Mouse (Mus musculus): ENCODE data around the gene 1190005I06Rik. TPM values are rescaled to one million over a fixed set of nuclear protein-coding genes. Genes with fewer than 3 reads are reported as not detected.

The 1190005I06Rik gene
- polyA plus RNA-seq, 1 experiment from 2014 or later = 11.8 TPM

- Histone ChIP-seq H3K36me3 (no peaks in the 10 kb centered on the region), H3K27ac (no peak overlapping the region), H3K27me3 (peaks cover 25% of the 10 kb centered on the region), H3K9ac (no peak overlapping the region), H3K4me3 (no peak overlapping the region), H3K4me2 (replicated peaks) (no peak overlapping the region), H3K4me1 (peaks cover 10% of the 10 kb centered on the region; the same call in 1 of the 2 replicates), H3K9me3 (peaks cover 6% of the 10 kb centered on the region; the same call in 1 of the 2 replicates)
- WGBS = 76% methylated on average over 21 of the region's 21 CpGs
- ATAC-seq (ENCODE audit: insufficient number of reproducible peaks, insufficient read depth, low FRiP score, low TSS enrichment) = no peak
Measured at GRCm38 (mm10) chr8:120631441-120632375, 15.7 kb downstream of the 1190005I06Rik start.

GRCm38 (mm10) chr8:120630848-120631247 is 16.6 kb downstream of the 1190005I06Rik start:
- Histone ChIP-seq H3K36me3 (no peaks in the 10 kb centered on the region), H3K4me1 (peaks cover 10% of the 10 kb centered on the region; the same call in 1 of the 2 replicates), H3K9ac (no peak overlapping the region), H3K27me3 (peaks cover 25% of the 10 kb centered on the region), H3K4me3 (no peak overlapping the region), H3K27ac (no peak overlapping the region), H3K9me3 (peaks cover 6% of the 10 kb centered on the region; the same call in 1 of the 2 replicates), H3K4me2 (replicated peaks) (no peak overlapping the region)
- ATAC-seq (ENCODE audit: insufficient number of reproducible peaks, insufficient read depth, low FRiP score, low TSS enrichment) = no peak
- WGBS = 50% methylated on average over 6 of the region's 6 CpGs

GRCm38 (mm10) chr8:120630031-120630430 is 17.4 kb downstream of the 1190005I06Rik start:
- Histone ChIP-seq H3K27me3 (peaks cover 24% of the 10 kb centered on the region), H3K4me2 (replicated peaks) (no peak overlapping the region), H3K9ac (no peak overlapping the region), H3K9me3 (peaks cover 10% of the 10 kb centered on the region; the same call in 1 of the 2 replicates), H3K4me1 (peaks cover 10% of the 10 kb centered on the region; the same call in 1 of the 2 replicates), H3K4me3 (no peak overlapping the region), H3K36me3 (no peaks in the 10 kb centered on the region), H3K27ac (no peak overlapping the region)
- 25% methylated on average over 5 of the region's 5 CpGs for WGBS
- no peak for ATAC-seq (ENCODE audit: insufficient number of reproducible peaks, insufficient read depth, low FRiP score, low TSS enrichment)

- 86% methylated on average over 5 of the region's 5 CpGs for WGBS
- Histone ChIP-seq H3K4me2 (replicated peaks) (no peak overlapping the region), H3K4me1 (0 out of 2 replicates have a peak, but pooled peaks cover 3% of the 10 kb centered on the region), H3K27me3 (no peaks in the 10 kb centered on the region), H3K36me3 (no peaks in the 10 kb centered on the region), H3K9me3 (peaks cover 4% of the 10 kb centered on the region; the same call in 1 of the 2 replicates), H3K9ac (no peak overlapping the region), H3K27ac (no peak overlapping the region), H3K4me3 (no peak overlapping the region)
- no peak for ATAC-seq (ENCODE audit: insufficient number of reproducible peaks, insufficient read depth, low FRiP score, low TSS enrichment)
Measured at GRCm38 (mm10) chr8:120627298-120627697, 20.1 kb downstream of the 1190005I06Rik start.

- Histone ChIP-seq H3K9ac (no peak overlapping the region), H3K36me3 (no peaks in the 10 kb centered on the region), H3K9me3 (peaks cover 4% of the 10 kb centered on the region; the same call in 1 of the 2 replicates), H3K4me3 (no peak overlapping the region), H3K27ac (no peak overlapping the region), H3K4me2 (replicated peaks) (no peak overlapping the region), H3K27me3 (no peaks in the 10 kb centered on the region), H3K4me1 (0 out of 2 replicates have a peak, but pooled peaks cover 3% of the 10 kb centered on the region)
- 59% methylated on average over 11 of the region's 11 CpGs for WGBS
- no peak for ATAC-seq (ENCODE audit: insufficient number of reproducible peaks, insufficient read depth, low FRiP score, low TSS enrichment)
Measured at GRCm38 (mm10) chr8:120626461-120626860, 21.0 kb downstream of the 1190005I06Rik start.

GRCm38 (mm10) chr8:120623608-120624007 is 23.8 kb downstream of the 1190005I06Rik start:
- ATAC-seq (ENCODE audit: insufficient number of reproducible peaks, insufficient read depth, low FRiP score, low TSS enrichment) = no peak

GRCm38 (mm10) chr8:120622161-120622560 is 25.3 kb downstream of the 1190005I06Rik start:
- no peaks in the 10 kb centered on the region for H3K36me3 ChIP-seq
- WGBS = 74% methylated on average over 14 of the region's 14 CpGs
- no peaks in the 10 kb centered on the region for H3K27me3 ChIP-seq
- no peak overlapping the region for H3K27ac ChIP-seq
- H3K9ac ChIP-seq = no peak overlapping the region
- no peak for ATAC-seq (ENCODE audit: insufficient number of reproducible peaks, insufficient read depth, low FRiP score, low TSS enrichment)
- peaks cover 12% of the 10 kb centered on the region for H3K4me1 ChIP-seq
- peaks cover 4% of the 10 kb centered on the region; the same call in 1 of the 2 replicates for H3K9me3 ChIP-seq
- no peak overlapping the region for H3K4me3 ChIP-seq
- no peak overlapping the region for H3K4me2 ChIP-seq (replicated peaks)

More at GRCm38 (mm10) chr8:120623608-120624007, 23.8 kb downstream of the 1190005I06Rik start:
- no peak overlapping the region for H3K27ac ChIP-seq
- no peak overlapping the region for H3K4me3 ChIP-seq
- H3K4me1 ChIP-seq = 0 out of 2 replicates have a peak, but pooled peaks cover 8% of the 10 kb centered on the region
- no peak overlapping the region for H3K9ac ChIP-seq
- peaks cover 4% of the 10 kb centered on the region; the same call in 1 of the 2 replicates for H3K9me3 ChIP-seq
- no peaks in the 10 kb centered on the region for H3K27me3 ChIP-seq
- H3K36me3 ChIP-seq = no peaks in the 10 kb centered on the region
- no peak overlapping the region for H3K4me2 ChIP-seq (replicated peaks)
- 28% methylated on average over 2 of the region's 2 CpGs for WGBS

- WGBS = 46% methylated on average over 7 of the region's 7 CpGs
- H3K27ac ChIP-seq = no peak overlapping the region
- no peak for ATAC-seq (ENCODE audit: insufficient number of reproducible peaks, insufficient read depth, low FRiP score, low TSS enrichment)
- H3K4me3 ChIP-seq = no peak overlapping the region
- H3K9ac ChIP-seq = no peak overlapping the region
- H3K4me1 ChIP-seq = peaks cover 27% of the 10 kb centered on the region
- H3K4me2 ChIP-seq (replicated peaks) = no peak overlapping the region
- H3K9me3 ChIP-seq = peaks cover 2% of the 10 kb centered on the region; the same call in 1 of the 2 replicates
- H3K36me3 ChIP-seq = no peaks in the 10 kb centered on the region
- H3K27me3 ChIP-seq = no peaks in the 10 kb centered on the region
Measured at GRCm38 (mm10) chr8:120620441-120620840, 27.0 kb downstream of the 1190005I06Rik start.

- peaks cover 28% of the 10 kb centered on the region for H3K4me1 ChIP-seq
- no peak overlapping the region for H3K4me2 ChIP-seq (replicated peaks)
- H3K36me3 ChIP-seq = no peaks in the 10 kb centered on the region
- ATAC-seq (ENCODE audit: insufficient number of reproducible peaks, insufficient read depth, low FRiP score, low TSS enrichment) = no peak
- H3K27ac ChIP-seq = 0 out of 2 replicates have a peak overlapping the region, but pooled peaks have one; percentile 32
- no peaks in the 10 kb centered on the region for H3K9me3 ChIP-seq
- 72% methylated on average over 11 of the region's 11 CpGs for WGBS
- no peak overlapping the region for H3K9ac ChIP-seq
- no peak overlapping the region for H3K4me3 ChIP-seq
- H3K27me3 ChIP-seq = no peaks in the 10 kb centered on the region
Measured at GRCm38 (mm10) chr8:120619235-120620180, 27.9 kb downstream of the 1190005I06Rik start.

- peak; percentile 12; the same call in 1 of the 2 replicates for ATAC-seq (ENCODE audit: insufficient number of reproducible peaks, insufficient read depth, low FRiP score, low TSS enrichment)
- 0% methylated on average over 6 of the region's 6 CpGs for WGBS
- no peak overlapping the region for H3K9ac ChIP-seq
- no peak overlapping the region; the same call in 1 of the 2 replicates for H3K4me2 ChIP-seq (replicated peaks)
- no peak overlapping the region for H3K27ac ChIP-seq
- no peak overlapping the region for H3K4me3 ChIP-seq
- no peaks in the 10 kb centered on the region for H3K27me3 ChIP-seq
- peaks cover 28% of the 10 kb centered on the region for H3K4me1 ChIP-seq
- H3K36me3 ChIP-seq = no peaks in the 10 kb centered on the region
- H3K9me3 ChIP-seq = no peaks in the 10 kb centered on the region
Measured at GRCm38 (mm10) chr8:120618110-120618509, 29.3 kb downstream of the 1190005I06Rik start.
